Mouse (Mus musculus): ENCODE data around the gene Tradd. TPM values are rescaled to one million over a fixed set of nuclear protein-coding genes. Genes with fewer than 3 reads are reported as not detected.
"Not testable (repeated sequence)": the region's sequence is repeated elsewhere in the genome, so short reads cannot be mapped to it uniquely, and the experiment has no call there.

Gene Tradd
- total RNA-seq, 4 experiments from 2014 or later, result 2.3 to 4.2 (median 3.1) TPM

- DNase-seq (ENCODE audit: low spot score in 2 of 2), result no peak
Observed at GRCm38 (mm10) chr8:105252680-105253537, 11.5 kb downstream of the Tradd start.

GRCm38 (mm10) chr8:105251954-105252353 lies 12.5 kb downstream of the Tradd start:
- no peak for DNase-seq (ENCODE audit: low spot score in 2 of 2)

- no peak for DNase-seq (ENCODE audit: low spot score in 2 of 2)
Observed at GRCm38 (mm10) chr8:105241016-105241415, 23.4 kb downstream of the Tradd start.

- DNase-seq (ENCODE audit: low spot score in 2 of 2), result no peak
Observed at GRCm38 (mm10) chr8:105237442-105238142, 26.8 kb downstream of the Tradd start.

DNA sequence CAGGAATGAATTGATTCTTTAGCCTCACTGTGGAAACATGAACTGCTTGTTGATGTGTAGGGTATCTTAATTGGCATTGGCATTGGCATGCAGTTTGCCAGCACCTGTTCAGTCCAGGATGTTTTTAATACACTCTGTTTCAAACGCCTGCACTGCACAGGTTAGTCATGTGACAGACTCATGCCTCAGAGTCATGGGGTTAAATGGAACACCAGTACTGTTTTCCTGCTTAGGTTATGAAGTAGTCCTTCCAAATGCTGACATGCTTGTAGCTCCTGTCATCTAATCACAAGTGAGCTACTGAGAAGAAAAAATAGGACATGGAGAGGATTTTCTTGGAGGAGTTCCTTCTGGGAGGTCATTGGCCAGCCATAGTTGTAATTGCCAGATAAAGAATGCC lies 29.2 kb downstream of the Tradd start:
- no peak for DNase-seq (ENCODE audit: low spot score in 2 of 2)

GRCm38 (mm10) chr8:105233126-105233935 lies 31.1 kb downstream of the Tradd start:
- no peak for DNase-seq (ENCODE audit: low spot score in 2 of 2)

GRCm38 (mm10) chr8:105232321-105232693 lies 32.1 kb downstream of the Tradd start:
- not testable (repeated sequence) for DNase-seq (ENCODE audit: low spot score in 2 of 2)

- DNase-seq (ENCODE audit: low spot score in 2 of 2), result no peak
Observed at GRCm38 (mm10) chr8:105231503-105232320, 32.7 kb downstream of the Tradd start.

- DNase-seq (ENCODE audit: low spot score in 2 of 2), result no peak
Observed at GRCm38 (mm10) chr8:105225917-105226316, 38.5 kb downstream of the Tradd start.

GRCm38 (mm10) chr8:105225272-105225593 lies 39.2 kb downstream of the Tradd start:
- DNase-seq (ENCODE audit: low spot score in 2 of 2), result no peak

- DNase-seq (ENCODE audit: low spot score in 2 of 2), result peak; percentile 87 to 90
Observed at GRCm38 (mm10) chr8:105224413-105225271, 39.8 kb downstream of the Tradd start, which contains the start of gene D230025D16Rik. Gene D230025D16Rik, plus strand, starts transcription at chr8:105225145.

- DNase-seq (ENCODE audit: low spot score in 2 of 2), result peak in 1 of 2 experiments; percentile 5
Observed at GRCm38 (mm10) chr8:105223850-105224249, 40.6 kb downstream of the Tradd start.

DNA sequence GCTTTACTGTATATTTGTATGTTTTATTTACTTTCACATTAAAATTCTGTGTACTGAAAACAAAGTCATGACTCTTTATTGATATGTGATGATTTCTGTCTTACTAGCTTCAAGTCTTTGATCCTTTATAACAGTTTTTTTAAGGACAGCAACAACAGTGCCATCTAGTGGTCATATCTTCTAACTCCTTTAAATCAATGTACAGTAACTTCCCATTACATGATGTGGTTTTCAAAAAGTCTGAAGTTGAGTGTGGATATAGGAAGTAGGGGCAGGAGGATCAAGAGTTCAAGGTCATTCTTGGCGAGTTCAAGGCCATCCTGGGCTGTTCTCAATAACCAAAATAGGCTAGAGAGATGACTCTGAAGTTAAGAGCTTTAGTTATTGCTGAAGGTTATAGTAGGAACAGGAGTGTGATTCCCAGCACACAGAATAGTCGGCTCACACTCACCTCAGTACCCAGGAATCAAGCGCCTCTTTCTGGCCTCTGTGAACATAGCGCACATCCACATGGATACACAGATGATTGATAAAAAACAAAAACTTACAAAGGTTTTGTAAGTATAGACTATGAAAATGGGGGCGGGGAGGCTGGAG lies 46.4 kb downstream of the Tradd start:
- no peak for DNase-seq (ENCODE audit: low spot score in 2 of 2)

GRCm38 (mm10) chr8:105214104-105214503 lies 50.3 kb downstream of the Tradd start:
- no peak for DNase-seq (ENCODE audit: low spot score in 2 of 2)

DNA sequence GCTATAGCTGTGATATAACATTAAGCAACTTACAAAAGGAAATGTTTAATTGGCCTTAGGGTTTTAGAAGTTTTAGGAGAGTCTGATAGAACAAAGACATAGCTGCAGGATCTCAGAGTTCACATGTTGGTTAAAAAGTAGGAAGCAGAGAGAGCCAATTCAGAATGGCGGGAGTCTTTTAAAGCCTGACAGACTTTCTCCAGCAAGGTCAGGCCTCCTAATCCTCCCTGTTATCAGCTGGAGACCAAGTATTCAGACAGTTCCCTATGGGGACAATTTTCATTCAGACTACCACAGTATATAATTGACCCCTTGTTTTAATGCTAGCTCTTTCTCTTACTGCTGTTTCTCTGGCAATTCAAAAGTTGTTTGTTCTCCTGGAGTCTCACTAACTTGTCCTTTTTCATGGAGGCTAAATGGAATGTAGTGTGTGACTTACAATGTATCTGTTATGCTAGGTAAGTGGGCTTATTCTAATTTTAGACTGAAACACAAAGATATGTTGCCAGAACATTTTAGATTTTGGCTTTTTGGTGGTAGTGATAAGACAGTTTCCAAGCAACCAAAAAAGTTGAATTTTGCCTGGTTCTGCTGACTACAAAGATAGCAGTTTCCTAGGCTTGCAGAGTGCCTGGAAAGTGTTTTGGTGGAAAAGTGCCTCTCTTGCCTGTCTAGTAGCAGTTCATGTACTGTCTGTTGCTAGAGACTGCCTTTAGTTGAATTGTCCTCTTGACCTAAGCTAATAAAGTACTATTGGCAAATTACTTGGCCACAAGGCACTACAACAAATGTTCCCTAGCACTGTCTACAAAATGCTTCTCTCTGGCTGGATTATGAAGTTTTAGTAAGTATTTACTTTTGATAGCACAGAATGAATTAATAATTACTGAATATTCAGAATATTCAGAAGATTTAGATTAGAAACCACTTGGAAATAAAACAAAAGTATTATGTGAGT lies 55.0 kb downstream of the Tradd start:
- no peak for DNase-seq (ENCODE audit: low spot score in 2 of 2)
